Mouse (Mus musculus) B cell, adult 2 months (primary cell): ENCODE data around the gene Bmp6.

Experiments
- DNase-seq, 2 experiments: peaks; one replicate each; pipeline ENCODE4 v3.0.0; 2022

Gene Bmp6

GRCm38 (mm10) chr13:38354284-38354683 is 9.4 kb downstream of the Bmp6 start:
- DNase-seq: no peak

GRCm38 (mm10) chr13:38359045-38359444 is 14.1 kb downstream of the Bmp6 start:
- DNase-seq: no peak

GRCm38 (mm10) chr13:38362751-38363150 is 17.8 kb downstream of the Bmp6 start:
- no peak for DNase-seq

DNA sequence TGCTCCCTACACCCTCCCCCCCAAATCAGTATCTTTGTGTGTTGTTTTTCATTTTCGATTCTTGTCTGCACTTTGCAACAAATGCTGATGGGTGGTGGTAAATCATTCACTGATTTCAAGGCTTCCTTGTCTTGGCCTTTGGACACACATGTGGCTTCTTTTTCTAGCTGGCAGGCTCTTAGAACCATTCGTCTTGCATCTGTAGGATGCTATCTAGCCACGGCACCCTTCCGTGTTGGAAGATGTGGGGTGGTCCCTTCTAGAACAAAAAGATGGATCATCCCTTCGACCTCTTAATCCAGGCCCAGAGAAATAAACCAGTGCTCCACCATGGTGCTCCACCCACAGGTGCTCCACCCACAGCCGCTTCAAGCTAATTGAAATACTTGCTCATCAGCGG is 19.0 kb downstream of the Bmp6 start:
- no peak for DNase-seq

DNA sequence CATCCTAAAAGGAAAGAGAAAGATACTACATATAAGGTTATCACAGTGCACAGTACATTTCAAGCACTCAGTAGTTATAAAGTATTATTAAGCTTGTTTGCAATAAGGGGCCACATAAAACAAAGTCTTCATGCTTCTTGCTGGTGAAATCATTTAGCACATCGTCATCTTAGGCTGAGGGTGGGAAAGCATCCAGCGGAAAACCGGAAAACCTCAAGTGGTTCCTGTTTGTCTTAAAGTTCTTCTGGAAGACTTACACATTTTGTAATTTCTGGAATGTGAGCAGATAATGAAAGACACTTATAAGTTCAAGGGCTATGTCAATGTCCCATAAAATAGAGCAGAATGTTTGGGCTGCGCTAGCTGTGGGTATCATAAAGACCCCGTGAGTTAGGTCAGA is 24.7 kb downstream of the Bmp6 start:
- DNase-seq: no peak

- no peak for DNase-seq
Measured at GRCm38 (mm10) chr13:38376071-38376470, 31.2 kb downstream of the Bmp6 start.

- DNase-seq: no peak
Measured at GRCm38 (mm10) chr13:38377355-38377754, 32.4 kb downstream of the Bmp6 start.

- DNase-seq: no peak
Measured at GRCm38 (mm10) chr13:38379806-38380205, 34.9 kb downstream of the Bmp6 start.

DNA sequence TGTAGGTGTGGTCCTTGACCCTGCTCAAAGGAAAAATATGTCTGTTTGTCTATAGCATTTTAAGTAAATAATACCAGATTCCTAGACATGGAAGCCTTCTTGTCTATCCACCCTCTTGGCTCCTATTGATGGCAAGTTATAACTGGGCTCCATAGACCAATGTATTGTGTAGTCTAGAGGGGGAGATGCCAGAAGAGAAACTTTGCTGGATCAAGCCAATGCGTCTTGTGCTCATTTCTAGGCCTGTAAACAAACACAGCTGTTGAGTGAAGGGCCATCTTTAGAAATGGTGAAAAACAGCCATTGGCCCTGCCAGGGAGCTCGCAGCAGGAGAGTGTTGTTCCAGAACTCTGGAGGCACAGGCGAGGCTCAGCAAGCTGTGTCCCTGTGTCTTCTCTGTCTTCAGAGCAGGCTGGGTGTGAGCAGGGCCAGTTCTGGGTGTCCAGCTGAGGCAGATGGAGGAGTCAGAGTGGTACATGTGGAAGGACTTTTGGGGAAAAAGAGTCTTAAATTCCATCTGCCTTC is 41.2 kb downstream of the Bmp6 start:
- DNase-seq: no peak

GRCm38 (mm10) chr13:38387453-38388040 is 42.6 kb downstream of the Bmp6 start:
- DNase-seq: no peak

- DNase-seq: no peak
Measured at GRCm38 (mm10) chr13:38393444-38393843, 48.5 kb downstream of the Bmp6 start.

DNA sequence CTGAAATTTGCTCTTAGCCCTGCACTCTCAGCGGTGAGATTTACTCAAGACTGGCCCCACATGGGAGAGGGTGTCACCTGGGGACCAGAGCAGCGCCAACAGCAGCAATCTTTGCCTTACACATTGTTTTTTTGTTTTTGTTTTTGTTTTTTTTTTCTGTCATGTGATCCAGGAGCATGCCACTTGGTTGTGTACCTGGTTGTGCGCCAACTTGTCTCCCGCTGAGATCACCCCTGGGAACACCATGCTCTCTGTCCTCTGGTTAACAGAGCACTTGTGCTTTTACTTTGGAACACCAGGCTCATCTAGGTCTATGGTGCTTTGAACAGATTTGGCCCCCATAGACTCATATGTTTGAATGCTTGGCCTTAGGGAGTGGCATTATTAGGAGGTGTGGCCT is 50.1 kb downstream of the Bmp6 start:
- DNase-seq: no peak

- DNase-seq: no peak
Measured at GRCm38 (mm10) chr13:38397007-38397545, 52.2 kb downstream of the Bmp6 start.

DNA sequence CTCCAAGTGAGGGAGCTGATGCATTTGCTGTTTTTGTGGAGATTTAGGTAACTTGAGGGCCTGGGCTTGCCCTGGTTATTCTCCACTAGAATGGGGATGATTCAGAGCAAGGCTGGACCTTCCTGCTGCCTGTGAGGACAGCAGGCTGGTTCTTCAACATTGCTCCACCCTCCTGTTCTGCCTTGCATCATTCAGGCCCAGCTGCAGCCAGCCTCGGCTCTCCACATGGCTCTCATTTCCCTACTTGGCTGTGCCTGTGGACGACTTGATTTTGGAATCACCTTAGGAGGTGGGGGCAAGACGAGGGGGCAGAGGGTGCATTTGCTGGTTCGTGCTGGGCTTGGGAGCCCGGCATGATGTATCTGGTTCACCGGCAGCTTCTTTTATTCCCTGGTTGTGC is 53.8 kb downstream of the Bmp6 start:
- no peak for DNase-seq

GRCm38 (mm10) chr13:38400662-38401061 is 55.8 kb downstream of the Bmp6 start:
- DNase-seq: no peak

- DNase-seq: no peak
Measured at GRCm38 (mm10) chr13:38407611-38408315, 62.9 kb downstream of the Bmp6 start.

GRCm38 (mm10) chr13:38408636-38409035 is 63.7 kb downstream of the Bmp6 start:
- no peak for DNase-seq

DNA sequence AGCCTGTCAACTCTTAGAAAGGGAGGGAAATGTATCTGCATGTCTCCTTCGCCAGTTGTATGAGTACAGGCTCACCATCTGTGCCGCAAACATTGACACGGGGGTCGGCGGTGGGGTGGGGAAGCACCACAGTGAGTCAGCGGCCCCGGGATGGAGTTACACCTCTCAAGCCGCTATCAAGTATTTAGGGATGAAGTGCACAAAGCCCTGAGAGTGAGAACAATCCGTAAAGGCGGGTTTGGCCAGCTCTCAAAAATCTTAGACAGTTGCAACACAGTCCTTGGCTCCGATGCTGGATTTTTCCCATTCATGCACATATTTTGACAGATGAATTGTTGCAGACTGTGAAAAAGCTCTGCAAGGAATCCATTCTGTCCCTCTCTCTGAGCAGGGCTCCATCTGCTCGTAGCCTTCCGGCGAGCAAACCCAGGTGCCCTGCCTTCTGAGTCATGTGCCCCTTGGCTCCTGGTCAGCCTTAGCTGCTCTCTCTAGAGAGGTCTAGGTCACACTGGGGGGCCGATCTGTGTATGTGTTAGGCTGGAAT is 65.5 kb downstream of the Bmp6 start:
- DNase-seq: no peak

DNA sequence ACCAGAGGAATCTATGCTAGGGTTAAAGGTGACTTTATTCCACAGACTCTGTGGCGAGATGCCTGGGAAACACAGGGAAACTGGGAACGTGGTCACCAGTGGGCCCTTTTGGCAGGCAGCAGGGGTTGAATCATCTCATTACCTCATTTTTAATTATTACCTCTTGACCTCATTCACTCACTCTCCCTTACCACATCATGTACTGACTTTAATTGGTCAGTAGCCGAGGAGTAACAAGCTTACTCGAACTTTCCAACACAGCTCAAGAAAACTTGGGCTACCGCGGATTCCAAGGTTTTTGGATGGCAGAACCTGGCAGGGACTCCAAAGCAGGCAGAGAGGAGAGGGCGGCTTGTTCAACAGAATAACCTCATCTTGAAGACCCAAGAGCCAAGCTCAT is 74.9 kb downstream of the Bmp6 start:
- DNase-seq: no peak

DNA sequence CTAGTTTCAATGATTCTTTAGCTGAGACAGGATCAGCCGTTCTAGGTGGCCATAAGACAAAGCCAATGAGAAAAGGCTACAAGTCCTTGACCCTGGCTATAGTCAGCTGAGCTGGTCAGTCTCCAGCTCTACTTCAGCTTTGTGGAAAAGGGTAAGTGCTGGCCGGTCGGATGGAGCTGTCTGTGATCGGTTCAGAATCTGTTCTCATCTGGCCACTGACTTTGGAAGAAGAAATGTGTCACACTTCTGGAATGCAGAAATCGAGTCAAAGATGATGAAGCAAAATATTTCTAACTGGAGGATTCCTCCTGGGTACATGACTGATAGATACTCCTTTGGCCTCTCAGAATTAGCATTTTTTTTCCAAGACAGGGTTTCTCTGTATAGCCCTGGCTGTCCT is 77.6 kb downstream of the Bmp6 start:
- DNase-seq: no peak

- no peak for DNase-seq
Measured at GRCm38 (mm10) chr13:38425294-38425693, 80.4 kb downstream of the Bmp6 start.

DNA sequence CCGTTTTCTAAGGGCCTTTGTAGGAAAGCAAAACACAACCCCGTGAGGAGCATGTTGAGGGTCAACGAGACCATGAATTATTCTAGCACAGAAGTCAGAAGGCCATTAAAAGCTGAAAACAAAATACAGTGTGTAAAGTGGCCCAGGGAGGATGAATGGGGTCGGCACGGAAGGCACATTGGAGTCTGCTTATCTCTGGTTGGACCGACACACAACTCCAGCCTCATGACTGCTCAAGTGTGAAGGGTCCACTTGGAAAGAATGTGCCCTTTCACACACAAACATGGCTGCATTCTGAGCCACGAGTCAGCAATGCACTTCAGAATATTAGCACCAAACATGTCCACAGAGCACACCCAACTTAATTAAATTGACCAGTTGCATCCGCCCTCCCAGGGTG is 84.8 kb downstream of the Bmp6 start:
- no peak for DNase-seq

- DNase-seq: no peak
Measured at GRCm38 (mm10) chr13:38430075-38430474, 85.2 kb downstream of the Bmp6 start.

DNA sequence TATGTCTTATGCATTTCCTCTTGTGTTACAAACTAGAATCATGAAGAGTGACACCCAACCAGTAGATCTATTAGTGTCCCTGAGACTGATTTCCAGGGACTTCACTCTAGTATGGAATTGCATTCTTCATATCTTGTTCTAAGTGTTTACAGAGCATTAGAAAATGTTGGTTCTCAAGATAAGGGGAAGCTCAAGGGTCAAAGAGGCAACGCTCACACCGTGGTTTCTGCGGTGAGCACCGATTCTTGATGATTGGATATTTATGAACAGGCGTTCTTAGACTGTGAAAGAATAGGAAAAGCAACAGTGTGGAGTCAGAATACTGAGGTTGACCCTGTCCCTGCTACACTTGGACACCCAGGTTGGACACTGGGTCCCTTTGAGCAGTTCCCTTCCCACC is 89.9 kb downstream of the Bmp6 start:
- no peak for DNase-seq
